Mouse (Mus musculus) liver, embryonic 14.5 days (tissue): Measurements from ENCODE around the gene Gadd45a.

Experiments used
- CTCF ChIP-seq: IDR thresholded peaks from 2 replicates; pipeline ENCODE4 v1.5.1; 2016; ENCODE audit warnings: antibody characterized with exemption, low read depth, control low read depth
- EP300 ChIP-seq: IDR thresholded peaks from 2 replicates; pipeline ENCODE4 v1.6.1; 2016; ENCODE audit warnings: antibody characterized with exemption, low read depth

GRCm38 (mm10) chr6:67035388-67036299 is 1.6 kb downstream of the Gadd45a start:
- TF ChIP-seq EP300 = peak; percentile 54; the same call in 1 of the 2 replicates
- TF ChIP-seq CTCF = no peak
